Mouse (Mus musculus) cerebellum, adult 11 months (tissue): Measurements from ENCODE around the gene Mrm3.

Source experiments
- DNase-seq: peaks from one replicate; pipeline ENCODE4 v3.0.0; 2022

The Mrm3 gene

DNA sequence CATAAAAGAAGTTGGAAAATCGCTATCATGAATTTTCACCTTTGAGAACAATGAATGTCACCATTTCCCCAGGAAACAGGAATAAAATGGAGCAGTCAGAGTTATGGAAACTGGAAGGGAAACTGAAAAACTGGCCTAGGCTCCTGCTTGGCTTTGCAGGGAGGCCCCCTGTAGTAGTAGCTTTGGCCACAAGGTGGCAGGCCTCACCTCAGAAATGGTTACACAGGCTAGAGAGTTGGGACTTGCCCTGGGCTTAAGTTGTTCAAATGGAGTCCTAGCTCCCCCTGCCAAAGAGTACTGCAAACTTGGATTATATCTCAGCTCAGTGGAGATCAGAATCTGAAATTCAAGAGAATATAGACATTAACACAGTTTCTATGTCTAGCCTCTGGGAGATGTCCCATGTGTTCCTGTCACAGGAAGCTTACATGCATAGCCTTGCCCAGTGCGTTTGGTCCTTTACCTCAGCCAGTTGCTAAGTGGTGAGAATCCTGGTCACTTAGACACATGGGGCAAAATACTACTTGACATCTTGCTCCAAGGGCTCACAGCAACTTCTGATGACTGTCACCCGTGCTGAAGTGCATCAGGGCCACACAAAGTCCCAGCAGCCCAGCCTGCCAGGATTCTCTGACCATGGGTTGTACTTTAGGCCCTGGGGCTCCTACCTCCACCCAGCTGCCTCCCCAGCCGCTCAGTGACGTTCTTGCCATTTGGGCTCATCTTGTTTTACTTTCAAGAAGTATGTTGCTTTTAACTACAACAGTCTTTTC, 9.8 kb downstream of the Mrm3 start:
- peak; percentile 84 for DNase-seq

DNA sequence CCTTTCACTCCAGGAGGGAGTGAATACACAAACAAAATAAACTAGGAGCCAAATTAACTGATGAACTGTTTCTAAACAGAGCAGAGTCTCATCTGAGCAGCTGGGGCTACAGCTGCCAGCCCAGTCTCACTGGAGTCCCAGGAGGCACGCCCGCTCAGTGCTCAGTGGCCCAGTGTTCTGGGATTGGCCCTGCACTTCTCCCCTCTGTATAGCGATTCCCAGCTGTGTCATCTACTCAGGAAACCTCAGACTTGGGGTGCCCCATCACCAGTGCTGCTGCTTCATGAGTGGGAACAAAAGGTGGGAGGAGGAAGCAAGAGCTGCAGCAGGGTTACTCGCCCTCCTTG, 10.4 kb downstream of the Mrm3 start:
- DNase-seq: no peak

DNA sequence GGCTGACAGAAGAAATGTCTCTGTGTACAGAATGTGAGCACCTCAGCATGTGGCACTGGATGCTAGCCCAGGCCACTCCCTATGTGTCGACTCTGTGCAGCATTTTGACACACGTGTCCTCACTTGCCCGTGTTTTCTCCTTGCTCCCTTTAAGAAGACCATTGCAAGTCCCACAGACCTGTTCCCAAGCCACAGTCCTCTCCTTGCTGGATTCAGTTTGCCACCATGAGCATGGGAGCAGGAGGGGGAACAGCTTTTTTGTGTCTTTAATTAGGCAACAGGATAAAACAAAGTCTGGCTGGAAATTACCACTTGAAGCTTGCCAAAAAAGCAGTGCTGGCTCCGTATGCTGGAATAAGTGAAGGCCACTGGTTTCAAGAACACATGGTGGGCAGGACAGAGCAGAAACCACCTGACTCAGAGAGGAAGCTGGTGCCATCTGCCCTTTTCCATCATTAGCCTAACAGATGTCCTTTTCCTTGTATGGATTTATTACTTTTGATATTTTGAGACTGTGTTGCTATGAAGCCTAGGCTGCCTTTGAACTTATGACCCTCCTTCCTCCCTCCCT, 12.0 kb downstream of the Mrm3 start:
- peak; percentile 76 for DNase-seq

DNA sequence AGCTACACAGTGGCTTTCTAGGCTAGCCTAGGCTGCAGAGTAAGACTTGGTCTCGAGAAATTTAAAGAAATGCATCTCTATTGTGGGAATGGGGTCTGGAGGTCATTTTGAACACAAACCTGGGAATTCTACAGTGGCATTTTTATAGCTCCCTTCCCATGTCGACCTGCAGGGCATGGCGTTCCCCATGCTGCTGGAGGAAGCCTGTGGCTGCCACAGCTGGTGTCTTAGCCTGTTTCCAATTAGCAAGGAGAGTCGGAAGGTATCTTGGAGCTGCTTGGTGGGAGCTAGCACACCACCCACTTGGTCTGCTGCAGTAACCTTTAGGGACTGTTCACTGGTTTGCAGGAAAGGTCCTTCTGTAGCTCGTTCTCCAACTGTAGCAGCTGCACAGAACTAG, 12.6 kb downstream of the Mrm3 start:
- no peak for DNase-seq

DNA sequence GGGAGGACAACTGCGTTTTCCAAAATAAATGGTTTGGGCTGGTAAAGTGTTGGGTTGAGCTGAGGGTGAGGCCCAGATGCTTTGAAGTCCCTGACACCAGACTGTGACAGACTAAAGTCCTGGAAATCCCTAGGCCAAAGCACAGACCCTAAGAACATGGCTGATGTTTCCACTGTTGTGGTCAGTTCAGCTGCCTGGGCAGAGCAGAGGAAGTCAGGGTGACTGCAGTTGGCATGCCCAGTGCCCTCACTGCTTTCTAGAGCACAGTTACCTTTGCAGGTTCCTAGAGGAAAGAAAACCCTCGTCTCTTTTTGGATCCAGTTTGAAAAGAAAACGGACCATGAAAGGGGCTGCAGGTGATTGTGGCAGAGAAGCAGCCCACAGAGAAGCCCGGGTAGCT, 13.9 kb downstream of the Mrm3 start:
- DNase-seq: no peak

DNA sequence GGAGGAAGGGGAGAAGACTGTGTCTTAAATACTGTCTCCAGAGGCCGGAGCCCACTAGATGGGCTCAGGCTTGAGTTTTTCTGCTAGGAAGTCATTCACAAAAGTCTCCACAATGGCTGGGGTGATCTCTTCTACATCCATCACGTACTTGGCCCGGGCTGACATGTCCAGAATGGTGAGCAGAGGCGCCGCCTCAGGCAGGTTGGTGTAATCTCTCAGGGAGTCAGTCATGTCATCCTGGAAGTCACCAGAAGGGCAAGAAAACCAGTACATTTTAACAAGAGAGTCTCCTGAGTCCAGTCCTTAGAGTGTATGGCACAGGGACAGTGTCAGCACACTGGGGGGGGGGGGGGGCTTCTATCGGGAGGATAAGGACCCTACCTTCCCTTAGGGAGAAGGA, 15.0 kb downstream of the Mrm3 start:
- DNase-seq: no peak

DNA sequence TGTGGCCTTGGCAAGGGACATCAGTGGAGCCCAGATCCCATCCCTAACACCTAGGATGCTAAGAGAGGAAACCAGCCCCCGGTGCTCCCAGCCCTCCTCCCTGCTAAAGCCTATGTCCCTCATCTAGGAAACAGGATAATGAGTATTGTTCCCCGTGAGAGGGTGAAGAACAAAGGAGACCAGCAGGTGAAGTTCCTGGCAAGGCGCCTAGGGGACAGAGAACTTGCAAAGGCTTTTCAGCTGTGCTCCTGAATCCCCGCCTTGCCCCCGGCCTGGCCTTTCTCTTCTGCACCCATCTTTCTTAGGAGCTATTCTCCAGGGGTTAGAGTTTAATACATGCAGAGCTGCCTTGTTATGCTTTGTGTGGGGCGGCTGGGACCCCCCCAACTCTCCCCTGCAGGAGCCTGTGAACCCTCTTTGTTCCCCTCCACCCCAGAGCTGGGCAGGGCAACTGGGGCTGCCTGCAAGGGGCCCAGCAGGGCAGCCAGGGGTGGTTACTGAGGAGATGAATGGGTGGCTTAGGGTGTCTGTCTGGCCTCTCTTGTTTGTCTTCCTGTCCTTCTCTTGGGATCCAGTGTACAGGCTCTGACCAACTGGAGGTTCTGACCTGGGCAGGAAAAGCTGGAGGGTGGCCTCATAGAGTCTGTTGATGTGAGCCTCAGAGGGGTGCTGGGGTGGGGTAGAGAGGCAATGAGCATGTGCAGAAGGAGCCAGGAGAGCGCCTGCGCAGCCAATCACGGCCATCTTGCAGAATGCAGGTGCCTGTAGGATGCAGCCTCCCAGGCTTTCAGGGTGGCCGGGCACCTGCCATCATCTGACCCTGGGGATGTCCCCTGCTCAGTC, 16.9 kb downstream of the Mrm3 start:
- DNase-seq: no peak

DNA sequence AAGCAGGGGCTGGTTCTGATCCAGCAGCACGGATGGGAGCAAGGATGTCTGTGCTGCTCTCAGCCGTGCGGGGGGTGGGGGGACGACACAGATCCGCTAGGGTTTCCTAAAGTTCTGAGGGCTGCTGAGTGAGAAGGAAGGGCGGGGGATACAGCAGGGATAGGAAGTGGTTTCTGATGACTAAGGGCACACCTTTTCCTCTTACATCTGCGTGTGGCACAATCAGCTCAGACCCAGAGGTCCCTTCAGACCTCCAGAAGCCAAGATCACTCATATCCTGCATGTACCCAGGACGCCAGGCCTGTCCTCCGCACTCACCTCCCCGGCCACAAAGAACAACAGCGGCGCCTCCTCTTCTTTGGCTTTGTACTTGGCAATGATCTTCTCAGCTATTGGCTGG, 17.7 kb downstream of the Mrm3 start:
- no peak for DNase-seq

DNA sequence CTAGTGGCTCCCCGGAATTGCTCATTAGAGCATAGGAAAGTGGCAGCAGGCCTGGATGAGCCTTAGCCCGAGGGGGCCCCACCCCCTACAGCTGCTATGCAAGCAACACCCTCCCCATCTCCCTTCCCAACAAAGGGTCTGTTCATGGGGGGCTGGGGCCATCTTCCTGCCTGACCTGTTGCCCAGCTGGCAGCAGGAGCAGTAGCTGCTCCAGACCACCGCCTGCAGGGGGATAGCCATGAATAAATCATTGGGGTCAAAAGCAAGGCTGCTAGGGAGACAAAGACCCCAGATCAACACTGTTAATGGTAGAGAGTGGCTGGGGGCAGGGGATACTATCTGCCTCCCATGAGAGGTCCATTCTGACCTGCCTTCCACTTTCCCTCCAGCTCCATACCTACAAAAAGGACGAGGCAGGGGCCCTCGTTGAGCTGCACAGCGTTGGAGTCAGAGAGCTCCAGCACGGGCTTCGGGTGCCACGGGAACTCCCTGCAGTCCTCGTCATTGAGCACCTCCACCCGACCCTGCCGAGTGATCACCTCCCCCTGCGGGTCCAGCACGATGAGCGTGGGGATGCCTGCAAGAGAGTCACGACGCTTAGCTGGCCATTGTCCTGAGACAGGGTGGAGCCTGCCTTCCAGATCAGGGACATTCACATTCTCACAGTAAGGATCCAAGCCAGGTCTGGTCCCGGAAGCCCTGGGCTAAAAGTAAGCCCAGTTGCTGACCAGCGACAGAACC, 19.3 kb downstream of the Mrm3 start:
- no peak for DNase-seq

DNA sequence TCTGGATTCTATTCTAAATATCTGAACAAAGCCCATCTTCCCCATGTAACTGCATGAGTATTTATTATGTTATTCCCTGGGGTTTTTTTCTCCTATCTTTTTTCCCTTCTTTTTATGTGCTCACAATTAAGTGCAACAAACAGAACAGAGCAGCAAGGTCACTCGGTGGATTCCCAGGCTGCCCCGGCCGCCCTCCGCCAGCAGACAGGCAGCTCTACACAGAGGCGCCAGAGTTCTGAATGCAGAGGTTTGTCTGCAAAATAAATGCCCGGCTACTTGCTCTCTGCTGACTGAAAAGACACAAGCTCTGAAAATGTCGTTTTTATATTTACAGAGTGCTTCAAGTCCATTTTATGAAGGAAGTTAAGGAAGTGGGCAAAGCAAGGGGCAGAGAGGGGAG, 24.0 kb downstream of the Mrm3 start:
- no peak for DNase-seq

DNA sequence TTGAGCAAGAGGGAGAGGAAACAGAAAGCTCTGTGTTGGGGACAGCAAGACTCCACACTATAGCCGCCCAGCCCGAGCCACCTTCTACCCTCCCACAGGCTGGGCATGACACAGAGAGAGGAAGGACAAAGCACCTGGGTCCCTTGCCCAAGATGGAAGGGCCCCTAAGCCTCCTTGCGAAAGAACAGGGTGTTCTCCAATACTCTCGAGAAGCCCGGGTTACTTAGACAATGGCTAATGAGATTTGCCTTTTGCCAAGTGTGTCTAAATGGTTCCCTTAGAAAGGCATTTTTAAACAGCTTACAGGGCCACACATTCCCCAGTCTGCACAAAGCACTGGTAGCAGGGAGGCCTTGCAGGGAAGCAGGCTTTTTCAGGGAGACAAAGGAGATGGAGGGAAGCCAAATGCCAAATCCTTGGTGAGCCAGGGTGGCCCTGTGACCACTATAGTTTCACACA, 24.5 kb downstream of the Mrm3 start:
- no peak for DNase-seq

DNA sequence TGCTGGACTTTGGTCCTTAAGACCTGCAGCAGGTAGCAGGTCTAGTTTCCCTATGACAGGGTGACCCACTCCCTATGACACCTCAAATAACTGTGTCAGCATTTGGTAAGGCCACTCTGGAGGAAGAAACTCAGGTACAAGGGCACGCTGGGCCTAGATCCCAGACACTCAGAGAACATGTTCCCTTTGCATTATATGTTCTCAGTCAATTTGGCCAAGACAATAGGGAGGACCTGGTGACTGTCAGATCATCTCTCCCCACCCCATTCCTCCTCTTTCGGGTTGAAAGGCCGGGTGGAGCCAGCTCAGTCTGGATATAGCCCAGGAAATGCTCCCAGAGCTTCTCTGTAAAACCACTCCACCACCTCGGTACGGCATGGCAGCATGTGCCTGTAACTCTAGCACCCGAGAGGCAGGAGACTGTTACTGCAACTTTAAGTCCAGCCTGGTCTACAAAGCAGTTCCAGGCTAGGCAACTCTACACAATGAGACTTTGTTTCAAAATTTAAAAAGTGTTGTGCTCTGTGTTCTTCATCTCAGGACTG, 25.1 kb downstream of the Mrm3 start:
- no peak for DNase-seq

DNA sequence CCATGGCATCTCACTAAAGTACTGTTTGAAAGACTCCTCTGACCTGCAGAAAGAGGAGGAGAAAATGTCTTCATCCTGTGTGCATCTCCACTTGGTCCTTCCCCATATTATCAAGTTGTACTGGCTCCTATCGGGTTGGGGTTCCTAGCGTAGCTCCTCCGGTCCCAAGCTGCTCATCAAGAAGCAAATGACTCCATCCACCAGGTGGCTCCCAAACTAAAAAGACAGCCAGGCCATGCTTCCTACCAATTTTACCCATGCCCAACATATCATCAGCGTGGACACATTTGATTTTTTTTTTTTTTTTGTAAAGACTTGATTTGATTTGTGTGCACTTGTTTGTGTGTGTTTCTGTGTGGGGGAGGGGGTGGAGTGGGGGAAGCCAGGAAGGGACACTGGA, 28.9 kb downstream of the Mrm3 start:
- DNase-seq: no peak

DNA sequence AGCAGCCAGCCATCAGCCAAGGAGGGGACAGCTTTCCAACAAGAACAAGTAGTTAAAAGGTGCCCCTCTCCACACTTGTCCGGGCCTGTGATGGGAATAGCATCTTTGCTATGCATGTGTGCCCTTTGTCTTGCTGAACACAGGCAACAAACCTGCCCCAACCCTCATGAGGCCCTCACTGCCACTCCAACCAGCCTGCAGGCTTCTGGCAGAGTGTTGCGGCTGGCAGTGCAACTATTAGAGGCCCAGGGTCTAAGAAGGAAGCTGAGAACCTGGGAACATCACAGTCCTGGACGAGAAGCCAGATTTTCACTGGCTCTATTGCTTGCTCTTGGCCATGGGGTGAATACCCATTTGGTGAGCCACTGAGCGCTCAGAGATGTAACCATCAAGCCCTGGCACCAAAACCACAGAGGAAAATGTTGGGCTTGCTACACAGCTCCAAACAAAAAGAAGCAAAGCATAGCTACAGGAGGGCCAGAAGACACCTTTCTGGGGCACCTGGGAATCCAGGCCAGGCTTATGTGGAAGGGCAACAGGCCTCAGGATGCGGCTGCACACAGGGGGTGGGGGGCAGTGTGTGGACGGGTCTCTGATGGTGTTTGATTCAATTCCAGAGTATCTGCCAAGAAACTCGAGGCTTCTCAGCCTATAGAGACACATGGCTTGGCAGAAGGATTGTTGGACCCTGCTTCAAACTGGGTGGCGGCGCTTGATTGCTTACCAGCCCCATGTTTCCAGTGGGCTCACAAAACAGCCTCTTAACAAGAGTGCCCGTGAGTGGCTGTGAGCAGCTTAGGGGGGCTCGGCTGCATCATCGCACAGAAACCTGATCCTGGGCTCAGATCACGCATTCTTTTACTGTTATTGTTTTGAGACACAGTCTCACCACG, 35.7 kb downstream of the Mrm3 start:
- DNase-seq: no peak

DNA sequence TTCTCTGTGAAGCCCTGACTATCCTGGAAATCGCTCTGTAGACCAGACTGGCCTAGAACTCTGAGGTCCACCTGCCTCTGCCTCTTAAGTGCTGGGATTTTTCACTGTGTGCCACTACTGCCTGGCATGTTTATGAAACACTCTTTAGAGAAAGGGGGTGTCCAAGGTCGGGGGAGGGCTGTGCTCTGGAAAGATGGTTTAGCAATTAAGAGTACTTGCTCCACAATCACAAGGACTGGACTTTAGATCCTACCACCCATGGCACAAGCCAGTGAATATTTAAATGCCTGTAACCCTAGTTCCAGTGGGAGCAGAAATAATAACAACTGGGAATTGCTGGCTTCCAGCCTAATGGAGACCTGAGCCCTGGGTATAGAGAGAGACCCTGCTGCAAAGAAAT, 36.5 kb downstream of the Mrm3 start:
- no peak for DNase-seq

DNA sequence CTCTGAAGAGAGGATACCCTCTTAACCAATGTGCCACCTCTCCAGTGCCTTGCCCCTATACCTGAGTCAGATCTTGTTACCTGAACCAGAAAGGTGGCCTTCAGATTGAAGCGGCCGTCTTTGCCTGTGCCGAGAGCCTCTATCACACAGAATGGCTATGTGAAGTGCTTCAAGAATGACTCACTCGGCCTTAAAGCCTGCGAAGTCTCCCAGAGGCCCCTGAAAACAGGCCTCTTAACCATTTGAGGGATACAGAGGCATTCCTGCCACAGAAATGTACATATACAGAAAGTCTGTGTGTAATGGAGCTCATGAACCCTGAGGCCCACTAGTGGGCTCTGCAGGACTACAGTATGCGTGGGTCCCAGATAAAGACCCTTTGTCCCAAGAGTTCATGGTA, 40.3 kb downstream of the Mrm3 start:
- no peak for DNase-seq

DNA sequence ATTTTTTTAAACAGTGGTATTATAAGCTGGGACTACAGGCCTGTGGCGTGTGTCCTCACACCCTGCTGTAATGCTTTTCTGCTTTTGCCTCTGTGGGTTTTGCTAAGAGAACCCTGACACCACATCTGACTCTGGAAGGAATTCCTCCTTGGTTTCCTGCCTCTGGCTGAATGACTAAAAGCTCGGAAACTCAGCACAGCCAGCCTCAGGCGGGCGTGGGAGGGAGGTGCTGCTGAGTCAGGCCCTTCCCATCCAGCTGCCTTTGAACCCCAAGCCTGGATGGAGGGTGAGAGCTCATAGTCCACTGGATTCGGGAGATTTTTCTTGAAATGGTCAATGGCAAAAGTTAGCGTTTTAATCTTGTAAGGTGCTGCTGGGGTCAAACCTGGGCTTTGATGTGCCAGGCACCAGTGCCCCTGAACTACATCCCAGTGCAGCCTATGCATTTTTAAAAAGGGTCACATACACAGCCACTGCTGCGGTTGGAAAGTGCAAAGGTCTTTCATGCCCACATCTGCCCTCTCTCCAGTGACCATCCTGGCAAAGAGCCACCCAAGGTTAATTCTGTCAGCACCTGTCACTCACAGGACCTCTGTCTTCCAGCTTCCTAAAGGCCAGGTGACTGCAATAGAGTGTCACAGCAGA, 42.0 kb downstream of the Mrm3 start:
- DNase-seq: no peak

DNA sequence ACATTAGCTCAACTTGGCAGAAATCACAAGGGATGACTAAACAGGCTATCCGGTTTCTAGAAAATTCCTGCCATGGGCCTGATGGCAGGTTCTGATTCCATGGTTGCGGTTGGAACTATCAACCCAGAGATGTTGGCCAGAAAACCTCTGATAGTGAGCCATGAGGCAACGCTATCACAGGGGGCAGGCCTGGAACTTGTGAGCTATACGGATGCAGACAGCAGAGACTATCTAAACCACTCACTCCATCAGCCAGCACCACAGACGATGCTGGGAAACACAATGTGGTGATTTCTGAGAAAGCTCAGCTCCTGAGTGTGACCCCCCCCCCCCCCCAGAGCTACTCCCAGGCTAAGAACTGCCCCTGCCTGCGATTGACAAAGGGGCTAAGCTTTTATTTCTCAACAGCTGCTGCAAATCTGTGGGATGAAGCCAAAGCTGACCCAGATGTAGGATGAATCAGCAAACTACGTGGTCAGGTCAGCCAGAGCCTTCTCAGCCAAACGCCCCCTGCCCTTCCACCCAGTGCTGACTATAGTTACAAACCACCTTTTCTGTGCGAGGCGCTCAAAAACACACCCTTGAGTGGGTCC, 43.1 kb downstream of the Mrm3 start:
- no peak for DNase-seq

DNA sequence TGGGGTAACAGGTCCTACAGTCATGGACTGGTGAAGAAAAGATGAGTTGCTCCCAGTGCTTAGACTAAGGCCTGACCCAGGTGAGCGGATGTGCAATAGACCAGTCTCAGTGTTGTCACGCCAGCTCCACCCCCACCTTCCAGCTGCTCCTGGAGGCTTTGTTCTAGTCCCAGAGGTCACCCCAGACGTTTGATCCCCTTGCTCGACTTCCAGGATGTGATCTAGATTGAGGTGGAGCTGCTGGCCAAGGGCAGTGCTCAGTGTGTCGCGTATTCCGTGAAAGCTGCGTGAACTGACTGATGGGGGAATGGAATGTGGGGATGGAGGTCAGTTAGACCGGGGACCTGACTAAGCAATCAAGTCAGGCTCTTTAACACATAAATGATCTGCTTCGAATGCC, 43.8 kb downstream of the Mrm3 start:
- DNase-seq: no peak

DNA sequence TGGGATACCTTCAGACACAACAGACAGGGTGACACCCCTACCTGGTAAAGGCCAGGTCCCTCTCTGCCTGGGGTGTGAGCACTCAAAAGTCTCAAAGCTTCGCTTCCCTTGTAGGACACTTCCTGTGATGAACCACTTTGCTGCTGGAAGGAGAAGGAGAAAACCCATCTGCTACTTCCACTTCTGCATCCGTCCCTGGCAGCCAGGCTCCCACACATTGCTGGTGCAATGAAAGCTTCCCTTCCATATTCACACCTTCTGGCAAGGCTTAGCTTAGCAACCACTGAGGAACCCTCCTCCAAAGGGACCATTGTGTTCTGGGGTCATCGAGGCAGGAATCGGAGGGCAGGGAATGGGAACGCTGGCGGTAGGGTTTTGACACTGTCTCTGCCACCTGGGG, 45.1 kb downstream of the Mrm3 start:
- no peak for DNase-seq

DNA sequence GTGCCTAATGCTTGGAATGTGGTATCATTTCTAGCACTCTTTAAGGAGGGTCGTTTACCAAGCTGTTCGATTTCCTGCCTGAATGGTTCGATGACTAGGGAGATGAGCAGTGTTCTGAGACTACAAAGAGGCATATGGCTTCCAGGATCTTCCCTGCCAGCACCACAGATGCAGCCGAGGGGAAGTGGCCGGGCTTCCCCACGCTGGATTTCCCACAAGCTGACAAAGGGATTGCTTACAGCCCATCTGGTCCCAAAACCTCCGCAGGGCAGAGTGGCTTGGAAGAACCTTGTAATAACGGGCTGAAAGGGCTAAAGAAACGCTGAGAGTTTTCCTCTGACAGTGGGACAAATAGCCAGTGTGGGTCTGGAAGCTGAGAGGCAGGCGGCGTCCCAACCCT, 46.9 kb downstream of the Mrm3 start:
- DNase-seq: peak; percentile 83
